Mouse (Mus musculus) megakaryocyte, embryonic 14.5 days (primary cell): ENCODE results near the gene Tesmin.

Experiments used
- FLI1 ChIP-seq: IDR thresholded peaks from 2 replicates; pipeline ENCODE4 v1.6.1; 2012; ENCODE audit warnings: low read length, inconsistent platforms, mixed read lengths
- GATA1 ChIP-seq: IDR thresholded peaks from 3 replicates; pipeline ENCODE4 v1.6.1; 2012; ENCODE audit warnings: mixed read lengths, low read length, inconsistent platforms, borderline replicate concordance

- TF ChIP-seq GATA1: no peak
- TF ChIP-seq FLI1: no peak
These were observed 40.9 kb upstream of the Tesmin start for GRCm38 (mm10) chr19:3347784-3348183.
